Mouse (Mus musculus) layer of hippocampus, adult 11-12 months (tissue): ENCODE results near the gene Olfr823.
"Not testable (repeated sequence)": the region's sequence is repeated elsewhere in the genome, so short reads cannot be mapped to it uniquely, and the experiment has no call there.

Source experiments
- DNase-seq: peaks from one replicate; pipeline ENCODE4 v3.0.0; 2022; ENCODE audit warnings: low spot score

The Olfr823 gene

GRCm38 (mm10) chr10:130115283-130115682 lies at the start of gene Olfr823:
Gene Olfr823, minus strand, starts transcription at chr10:130115383.
- not testable (repeated sequence) for DNase-seq

GRCm38 (mm10) chr10:130144121-130144520 lies 28.9 kb upstream of the Olfr823 start:
- DNase-seq: no peak

GRCm38 (mm10) chr10:130142481-130142880 lies 27.3 kb upstream of the Olfr823 start:
- DNase-seq: not testable (repeated sequence)

- DNase-seq: no peak
Measured at GRCm38 (mm10) chr10:130134811-130135210, 19.6 kb upstream of the Olfr823 start.

- DNase-seq: not testable (repeated sequence)
Measured at GRCm38 (mm10) chr10:130129900-130130299, 14.7 kb upstream of the Olfr823 start, which contains the start of gene Olfr824. Gene Olfr824, minus strand, starts transcription at chr10:130130000.

- not testable (repeated sequence) for DNase-seq
Measured at GRCm38 (mm10) chr10:130116045-130116444, 862 bp upstream of the Olfr823 start.

- no peak for DNase-seq
Measured at GRCm38 (mm10) chr10:130096104-130096503, 19.1 kb downstream of the Olfr823 start.

- peak; percentile 53 for DNase-seq
Measured at GRCm38 (mm10) chr10:130092838-130093440, 22.2 kb downstream of the Olfr823 start.

- DNase-seq: no peak
Measured at GRCm38 (mm10) chr10:130070910-130071309, 44.3 kb downstream of the Olfr823 start, which contains the start of gene Olfr822. Gene Olfr822, plus strand, starts transcription at chr10:130071210.
